Mouse (Mus musculus) granulocyte monocyte progenitor cell, adult 5-6 weeks (primary cell): Measurements from ENCODE around the gene Rbm43. TPM values are rescaled to one million over a fixed set of nuclear protein-coding genes. Genes with fewer than 3 reads are reported as not detected.
A peak's percentile ranks its signal among the peaks of the same experiment; 100 is the strongest.

Source experiments
- ATAC-seq: replicated peaks from 2 replicates; pipeline ENCODE4 v1.8.0; 2016; ENCODE audit warnings: mild to moderate bottlenecking, moderate TSS enrichment, inconsistent platforms; ENCODE audit not compliant: poor library complexity, severe bottlenecking
- total RNA-seq, 2 experiments: library from RNA; stranded (forward) in 1 of 2; stranded (reverse) in 1 of 2; fragments of 200-712, 200-1000 nt in 1 of 2; fragments of >200 nt in 1 of 2; fragmentation: Nextera tagmentation in 1 of 2; gene quantifications; 2 replicates each; pipeline ENCODE4 v1.2.3; 2014 to 2017

Gene Rbm43
- total RNA-seq (2014; fragmentation: Nextera tagmentation) (31.2 and 37.1 TPM in 2 replicates), total RNA-seq (2017) (18.0 and 30.1 TPM in 2 replicates)

GRCm38 (mm10) chr2:51934574-51935334, at the start of gene Rbm43:
Gene Rbm43, minus strand, starts transcription at chr2:51935163.
- peak; percentile 81 for ATAC-seq

GRCm38 (mm10) chr2:51982288-51982687, 47.3 kb upstream of the Rbm43 start:
- ATAC-seq, result peak; percentile 85

GRCm38 (mm10) chr2:51981630-51982029, 46.7 kb upstream of the Rbm43 start:
- ATAC-seq, result peak; percentile 86

GRCm38 (mm10) chr2:51973410-51973968, 38.5 kb upstream of the Rbm43 start, which contains the start of gene Nmi:
Gene Nmi, minus strand, starts transcription at chr2:51973494.
- ATAC-seq, result no peak

GRCm38 (mm10) chr2:51972641-51973409, 37.9 kb upstream of the Rbm43 start:
- ATAC-seq, result peak; percentile 83

GRCm38 (mm10) chr2:51972142-51972541, 37.2 kb upstream of the Rbm43 start:
- ATAC-seq, result peak; percentile 69

GRCm38 (mm10) chr2:51970897-51971296, 35.9 kb upstream of the Rbm43 start:
- ATAC-seq, result no peak

GRCm38 (mm10) chr2:51967288-51967687, 32.3 kb upstream of the Rbm43 start:
- no peak for ATAC-seq

- peak; percentile 27 for ATAC-seq
Measured at GRCm38 (mm10) chr2:51953648-51954204, 18.8 kb upstream of the Rbm43 start.

GRCm38 (mm10) chr2:51950876-51951275, 15.9 kb upstream of the Rbm43 start:
- no peak for ATAC-seq

- no peak for ATAC-seq
Measured at GRCm38 (mm10) chr2:51948105-51948830, 13.3 kb upstream of the Rbm43 start.

- ATAC-seq, result no peak
Measured at GRCm38 (mm10) chr2:51945812-51946211, 10.8 kb upstream of the Rbm43 start.

GRCm38 (mm10) chr2:51941832-51942231, 6.9 kb upstream of the Rbm43 start:
- no peak for ATAC-seq

GRCm38 (mm10) chr2:51938750-51939149, 3.8 kb upstream of the Rbm43 start:
- no peak for ATAC-seq

- ATAC-seq, result no peak
Measured at GRCm38 (mm10) chr2:51937004-51937403, 2.0 kb upstream of the Rbm43 start.

- no peak for ATAC-seq
Measured at GRCm38 (mm10) chr2:51936585-51936984, 1.6 kb upstream of the Rbm43 start.

GRCm38 (mm10) chr2:51935921-51936320, 958 bp upstream of the Rbm43 start:
- no peak for ATAC-seq

GRCm38 (mm10) chr2:51933341-51934134, 1.4 kb downstream of the Rbm43 start:
- 0 out of 2 replicates have a peak, but pooled peaks have one; percentile 14 for ATAC-seq

- no peak for ATAC-seq
Measured at GRCm38 (mm10) chr2:51931241-51931640, 3.7 kb downstream of the Rbm43 start.
